In the genomic region with DNA sequence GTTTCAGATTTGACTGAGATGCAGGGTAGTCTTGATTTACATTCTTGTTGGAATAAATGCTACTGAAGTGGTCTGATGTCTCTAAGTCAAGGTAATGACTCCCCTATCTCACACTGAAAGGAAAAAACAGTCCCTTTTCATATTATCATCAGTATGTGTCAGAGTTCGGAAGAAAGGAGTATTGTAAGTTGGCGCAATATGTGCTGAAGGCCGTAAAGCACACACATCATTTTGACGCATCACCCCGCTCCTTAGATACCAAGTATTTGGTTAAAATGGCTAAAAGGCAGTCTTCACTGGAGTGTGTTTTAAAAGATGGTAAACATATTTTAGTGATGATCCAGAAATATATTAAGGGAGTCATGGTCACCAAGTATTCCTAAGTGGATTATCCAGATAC, we compare ENCODE assay signal across 9 mouse cellular contexts. TPM values are rescaled to one million over a fixed set of nuclear protein-coding genes. Genes with fewer than 3 reads are reported as not detected.
DNase-seq lines count a peak whose midpoint lies in the region; ATAC-seq lines count a peak whose summit lies in the region.
"Had no signal": no experiment of that assay in that cellular context is flagged by ENCODE, and none has a peak within 500 bp of the region (broad histone marks: within the 10 kb centered on the region; RNA-seq: fewer than 3 reads in every experiment).

No protein-coding gene starts in this region.

- no peaks in the 10 kb centered on the region for H3K4me1 ChIP-seq in kidney, embryonic 16.5 days (ENCODE audit: insufficient read depth, low read length)
- H3K4me1 ChIP-seq in forebrain, embryonic 11.5 days (replicated peaks; ENCODE audit: control insufficient read depth, insufficient read depth, low read length), result no peaks in the 10 kb centered on the region; the same call in 1 of the 2 replicates
- no peaks in the 10 kb centered on the region for H3K4me1 ChIP-seq in intestine, embryonic 15.5 days (replicated peaks)
- H3K4me1 ChIP-seq in midbrain, embryonic 15.5 days, result peaks cover 21% of the 10 kb centered on the region

- peak overlapping the region; percentile 43; the same call in 1 of the 2 replicates for H3K4me2 ChIP-seq in kidney, embryonic 16.5 days (replicated peaks; ENCODE audit: low read depth, low read length)
- H3K4me2 ChIP-seq in forebrain, embryonic 11.5 days (ENCODE audit: low read depth, low read length, severe bottlenecking), result peak overlapping the region; percentile 36; the same call in 1 of the 2 replicates
- peak overlapping the region; percentile 49; the same call in 1 of the 2 replicates for H3K4me2 ChIP-seq in intestine, embryonic 15.5 days (replicated peaks)
- H3K4me2 ChIP-seq in midbrain, embryonic 15.5 days, result peak overlapping the region; percentile 46

- H3K4me3 ChIP-seq in kidney, embryonic 16.5 days (ENCODE audit: low read length), result no peak overlapping the region
- no peak overlapping the region for H3K4me3 ChIP-seq in forebrain, embryonic 11.5 days (ENCODE audit: low read depth, low read length)
- no peak overlapping the region for H3K4me3 ChIP-seq in intestine, embryonic 15.5 days (replicated peaks)
- H3K4me3 ChIP-seq in midbrain, embryonic 15.5 days, result peak overlapping the region; percentile 17; the same call in 1 of the 2 replicates

- no peak for ATAC-seq in kidney, embryonic 16.5 days (ENCODE audit: low FRiP score, low TSS enrichment)
- ATAC-seq in forebrain, embryonic 11.5 days (replicated peaks; ENCODE audit: low FRiP score), result peak; percentile 13; the same call in 1 of the 2 replicates
- no peak for ATAC-seq in intestine, embryonic 15.5 days
- ATAC-seq in midbrain, embryonic 15.5 days (replicated peaks), result peak; percentile 41

- no peak for DNase-seq in kidney, postnatal 25 days
- DNase-seq in forebrain, embryonic 11.5 days (ENCODE audit: low spot score), result no peak
- DNase-seq in cerebellum, postnatal 10 days, result no peak
- no peak for DNase-seq in adrenal gland, adult 18-20 months (ENCODE audit: low spot score in 2 of 2)
- no peak for DNase-seq in left cerebral cortex, adult 11 months (ENCODE audit: low spot score)

- no peaks in the 10 kb centered on the region for H3K36me3 ChIP-seq in kidney, embryonic 16.5 days (ENCODE audit: insufficient read depth, low read length)
- H3K36me3 ChIP-seq in forebrain, embryonic 11.5 days (ENCODE audit: control insufficient read depth, insufficient read depth, low read length), result no peaks in the 10 kb centered on the region
- H3K36me3 ChIP-seq in intestine, embryonic 15.5 days, result no peaks in the 10 kb centered on the region
- no peaks in the 10 kb centered on the region for H3K36me3 ChIP-seq in midbrain, embryonic 15.5 days (replicated peaks)

- WGBS in kidney, embryonic 16.5 days, result 87% methylated on average over 5 of the region's 5 CpGs
- WGBS in forebrain, embryonic 11.5 days, result 87% methylated on average over 5 of the region's 5 CpGs
- 71% methylated on average over 5 of the region's 5 CpGs for WGBS in intestine, embryonic 15.5 days
- 67% methylated on average over 5 of the region's 5 CpGs for WGBS in midbrain, embryonic 15.5 days

- H3K27me3 ChIP-seq in kidney, embryonic 16.5 days (ENCODE audit: insufficient read depth, low read length), result no peaks in the 10 kb centered on the region
- no peaks in the 10 kb centered on the region for H3K27me3 ChIP-seq in forebrain, embryonic 11.5 days (ENCODE audit: control insufficient read depth, insufficient read depth, low read length)
- H3K27me3 ChIP-seq in intestine, embryonic 15.5 days (replicated peaks), result no peaks in the 10 kb centered on the region
- no peaks in the 10 kb centered on the region for H3K27me3 ChIP-seq in midbrain, embryonic 15.5 days (replicated peaks)

- H3K9me3 ChIP-seq in kidney, embryonic 16.5 days (ENCODE audit: low read length), result no peaks in the 10 kb centered on the region
- no peaks in the 10 kb centered on the region for H3K9me3 ChIP-seq in forebrain, embryonic 11.5 days (ENCODE audit: control insufficient read depth, low read length)
- H3K9me3 ChIP-seq in intestine, embryonic 15.5 days, result no peaks in the 10 kb centered on the region
- no peaks in the 10 kb centered on the region for H3K9me3 ChIP-seq in midbrain, embryonic 15.5 days

- H3K27ac ChIP-seq in kidney, embryonic 16.5 days (ENCODE audit: low read length), result no peak overlapping the region
- H3K27ac ChIP-seq in forebrain, embryonic 11.5 days (ENCODE audit: low read depth, low read length), result 0 out of 2 replicates have a peak overlapping the region, but pooled peaks have one; percentile 0
- no peak overlapping the region for H3K27ac ChIP-seq in intestine, embryonic 15.5 days
- peak overlapping the region; percentile 89 for H3K27ac ChIP-seq in midbrain, embryonic 15.5 days

- H3K9ac ChIP-seq in kidney, embryonic 16.5 days (replicated peaks; ENCODE audit: low read length), result no peak overlapping the region
- peak overlapping the region; percentile 43; the same call in 1 of the 2 replicates for H3K9ac ChIP-seq in forebrain, embryonic 11.5 days (ENCODE audit: low read length)
- no peak overlapping the region for H3K9ac ChIP-seq in intestine, embryonic 15.5 days
- H3K9ac ChIP-seq in midbrain, embryonic 15.5 days, result 0 out of 2 replicates have a peak overlapping the region, but pooled peaks have one; percentile 28

RNA-seq across cellular contexts. Expression of gene Cc2d2b, which starts 10.9 kb away (rescaled TPM):
- polyA plus RNA-seq in kidney, embryonic 16.5 days (2015; fragmentation: Nextera tagmentation; extraction: Ambion mirVana), result 0.04 TPM in 1 of 2 replicates, not detected in the other
- polyA plus RNA-seq in forebrain, embryonic 11.5 days (2014; fragmentation: Nextera tagmentation; extraction: Ambion mirVana), result 0.11 and 0.12 TPM in 2 replicates
- polyA plus RNA-seq in intestine, embryonic 15.5 days (2015; fragmentation: Nextera tagmentation; extraction: Ambion mirVana), result 0.06 TPM in 1 of 2 replicates, not detected in the other
- polyA plus RNA-seq in midbrain, embryonic 15.5 days (2015; fragmentation: Nextera tagmentation; extraction: Ambion mirVana), result 0.14 TPM in 1 of 2 replicates, not detected in the other
- under 1 TPM in 1 of 2 experiments, not detected in 1; 0.45 TPM for total RNA-seq in adrenal gland, adult 18-20 months (2021)
- polyA plus RNA-seq: large intestine, adult 2 months had no signal

Comparison
In these comparisons a context has a peak if more than half of its experiments do, and no peak if none do; other contexts are left out.
1. ATAC-seq: peak in forebrain, embryonic 11.5 days (single experiment) and midbrain, embryonic 15.5 days (single experiment); none in kidney, embryonic 16.5 days (single experiment) and intestine, embryonic 15.5 days (single experiment).
2. H3K27ac ChIP-seq: peak in forebrain, embryonic 11.5 days (single experiment) and midbrain, embryonic 15.5 days (single experiment); none in kidney, embryonic 16.5 days (single experiment) and intestine, embryonic 15.5 days (single experiment).
3. H3K9ac ChIP-seq: peak in forebrain, embryonic 11.5 days (single experiment) and midbrain, embryonic 15.5 days (single experiment); none in kidney, embryonic 16.5 days (single experiment) and intestine, embryonic 15.5 days (single experiment).
4. Peak in every context shown above with its lines, with median percentiles within 50 percentile points of each other: H3K4me2 ChIP-seq.